Mouse (Mus musculus) kidney, postnatal 36 days (tissue): ENCODE data around the gene Pbp2.
A peak's percentile ranks its signal among the peaks of the same experiment; 100 is the strongest.

Experiments used
- DNase-seq, 2 experiments: peaks; one replicate each; pipeline ENCODE4 v3.0.0; 2021 to 2022; ENCODE audit warnings: mixed read lengths in 2 of 2

The Pbp2 gene

DNA sequence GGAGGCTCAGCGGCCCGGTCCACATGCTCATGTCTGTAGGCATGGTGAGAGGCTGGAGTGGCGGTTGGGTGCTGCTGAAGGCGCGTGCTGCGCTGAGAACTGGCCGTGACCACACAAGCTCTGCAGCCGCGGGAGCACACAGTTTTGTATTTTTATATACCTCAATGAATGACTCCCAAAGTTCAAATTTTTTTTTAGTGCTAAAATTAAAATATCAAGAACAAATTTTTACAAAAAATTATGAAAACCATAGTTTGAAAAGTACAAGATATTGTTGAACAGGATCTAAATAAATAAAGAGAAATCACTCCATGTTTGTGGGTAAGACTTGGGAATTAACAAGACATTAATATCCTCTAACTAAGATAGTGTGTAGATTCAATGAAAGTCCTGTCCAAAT is at the start of gene Pbp2:
Gene Pbp2 (minus strand): TSS at position 101 of the 400 bp plus-strand sequence.
- no peak for DNase-seq

DNA sequence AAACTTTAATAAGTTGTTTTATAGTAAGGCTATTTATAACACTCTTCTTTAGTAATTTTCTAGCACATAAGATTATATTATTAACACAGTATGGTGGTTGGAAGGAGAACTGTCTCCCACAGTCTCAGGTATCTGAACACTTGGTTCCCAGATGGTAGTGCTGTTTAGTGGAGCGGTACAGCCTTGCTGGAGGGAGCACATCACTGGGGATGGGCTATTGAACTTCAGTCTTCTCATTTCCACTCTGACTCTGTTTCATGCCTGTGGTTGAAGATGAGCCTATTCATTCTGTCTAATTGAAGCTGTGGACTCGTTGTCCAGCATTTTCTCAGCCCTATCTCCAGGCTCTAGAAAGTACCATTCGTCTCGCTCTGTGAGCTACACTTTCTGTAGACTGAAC is 44.7 kb upstream of the Pbp2 start:
- DNase-seq, result no peak

- no peak for DNase-seq
Observed at GRCm38 (mm10) chr6:135352537-135352936, 42.3 kb upstream of the Pbp2 start.

- DNase-seq, result peak; percentile 77 to 87
Observed at GRCm38 (mm10) chr6:135351638-135352302, 41.6 kb upstream of the Pbp2 start.

GRCm38 (mm10) chr6:135341076-135341378 is 30.8 kb upstream of the Pbp2 start:
- DNase-seq, result peak; percentile 34 to 38

DNA sequence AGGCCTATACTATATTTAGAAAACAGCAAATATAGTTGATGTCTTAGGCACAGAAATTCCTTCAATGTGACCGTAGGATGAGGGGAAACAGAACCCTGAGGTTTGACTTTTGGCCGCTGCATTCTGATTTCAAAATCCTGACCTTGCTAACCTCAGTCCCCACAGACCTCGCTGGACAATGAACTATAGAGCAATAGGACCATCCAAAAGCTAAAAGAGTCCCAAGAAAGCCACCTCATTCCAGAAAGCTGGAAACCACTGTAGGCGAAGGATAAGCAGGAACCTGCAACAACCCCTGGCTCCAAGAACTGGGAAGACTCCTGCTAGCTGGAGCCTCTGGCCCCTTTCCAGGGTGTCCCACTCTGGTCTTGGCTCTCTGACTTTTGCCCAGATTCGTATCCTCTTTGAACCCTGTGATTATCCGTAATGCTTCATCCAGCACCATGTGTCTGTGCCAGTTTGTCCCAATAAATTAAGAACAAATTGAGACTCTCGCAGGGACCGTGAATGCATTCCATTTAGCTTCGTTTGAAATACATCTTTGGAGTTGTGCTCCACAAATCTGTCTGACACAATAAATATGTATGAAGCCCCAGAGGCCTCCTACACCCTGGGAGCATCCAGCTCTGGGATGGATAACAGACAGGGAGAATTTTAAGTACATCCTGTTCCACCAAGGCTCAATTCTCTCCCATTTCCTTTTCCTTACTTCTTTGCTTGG is 30.3 kb upstream of the Pbp2 start:
- DNase-seq, result peak; percentile 38 to 56

GRCm38 (mm10) chr6:135336376-135336775 is 26.2 kb upstream of the Pbp2 start:
- no peak for DNase-seq

DNA sequence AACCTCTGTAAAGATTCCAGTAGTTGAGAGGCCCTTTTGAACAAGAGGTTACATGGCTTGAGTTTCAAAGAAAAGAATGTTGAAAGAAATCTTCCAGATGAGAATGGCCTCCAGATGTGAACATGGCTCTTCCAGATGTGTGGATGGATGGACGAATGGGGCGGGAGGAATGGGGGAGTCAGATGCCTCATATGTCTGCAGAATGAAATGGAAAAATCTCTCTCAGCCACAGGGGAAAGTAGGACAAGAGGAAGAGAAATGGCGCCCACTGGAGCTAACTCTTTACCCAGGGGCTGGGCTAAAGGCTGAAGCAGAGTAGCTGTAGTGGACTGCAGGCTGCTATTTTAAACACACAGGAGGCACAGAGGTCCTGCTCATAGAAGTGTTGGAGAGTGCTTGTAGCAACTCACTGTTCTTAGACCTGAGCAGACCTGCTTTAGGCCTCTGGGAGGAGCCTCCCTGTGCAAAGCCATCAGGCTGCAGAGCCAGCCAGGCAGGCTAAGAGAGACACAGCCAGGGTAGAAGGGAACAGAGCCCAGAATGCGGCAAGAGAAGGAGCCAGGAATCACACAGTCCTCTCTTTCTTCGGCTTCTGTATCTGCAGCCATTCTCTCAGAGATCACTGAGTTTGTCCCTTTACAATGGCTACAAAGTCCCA is 23.9 kb upstream of the Pbp2 start:
- peak; percentile 16 to 23 for DNase-seq

- peak; percentile 41 to 43 for DNase-seq
Observed at GRCm38 (mm10) chr6:135332737-135333281, 22.6 kb upstream of the Pbp2 start.

- DNase-seq, result no peak
Observed at GRCm38 (mm10) chr6:135331916-135332315, 21.7 kb upstream of the Pbp2 start.

GRCm38 (mm10) chr6:135326847-135327246 is 16.6 kb upstream of the Pbp2 start:
- DNase-seq, result no peak

- DNase-seq, result no peak
Observed at GRCm38 (mm10) chr6:135324686-135325300, 14.6 kb upstream of the Pbp2 start.

DNA sequence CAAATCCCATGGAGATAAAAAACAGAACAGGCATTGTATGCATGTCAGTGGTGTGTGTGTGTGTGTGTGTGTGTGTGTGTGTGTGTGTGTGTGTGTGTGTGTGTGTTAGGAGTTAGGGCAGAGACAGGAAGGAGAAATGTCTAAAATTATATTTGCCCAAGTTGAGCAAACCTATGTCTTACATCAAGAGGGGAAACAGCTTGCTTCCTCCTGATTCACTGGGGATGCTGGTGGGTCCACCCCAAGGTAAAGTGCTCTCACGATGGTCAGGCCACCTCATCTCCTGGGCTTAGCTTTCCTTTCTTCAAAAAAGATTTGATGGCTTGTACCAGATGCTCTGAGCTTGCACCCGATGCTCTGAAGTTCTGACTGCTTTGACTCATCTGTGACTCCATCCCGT is 13.9 kb upstream of the Pbp2 start:
- DNase-seq, result no peak

DNA sequence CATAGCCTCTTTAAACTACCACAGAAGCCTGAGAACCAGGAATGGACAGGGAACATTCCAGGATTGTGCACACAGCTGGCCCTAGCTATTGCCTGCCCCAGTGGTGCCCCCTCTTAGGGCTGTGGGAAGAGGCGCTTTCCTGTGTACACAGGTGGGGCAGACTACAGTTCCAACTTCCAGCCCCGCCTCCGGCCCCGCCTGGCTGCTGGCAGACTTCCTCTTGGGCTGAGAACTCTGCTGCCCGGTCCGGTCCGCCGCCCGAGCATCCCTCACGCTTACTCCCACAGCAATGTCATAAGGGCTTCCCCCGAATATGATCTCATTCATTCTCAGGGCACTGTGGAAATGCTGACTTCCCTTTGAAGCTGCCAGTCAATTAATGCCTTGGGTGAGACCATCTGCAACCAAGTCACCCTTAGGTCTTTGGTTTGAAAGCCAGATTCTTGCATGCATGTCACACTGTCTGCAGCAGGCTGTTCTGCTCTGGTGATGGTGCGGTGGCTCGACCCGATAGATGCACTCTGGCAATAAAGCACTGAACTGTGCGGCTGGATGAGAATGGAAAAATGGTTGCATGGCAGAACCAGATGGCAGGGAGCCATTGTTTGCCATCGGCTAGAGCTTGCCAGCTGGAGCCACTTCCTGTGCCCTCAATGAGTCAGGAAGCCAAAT is 13.2 kb upstream of the Pbp2 start:
- DNase-seq, result peak; percentile 72 to 78

DNA sequence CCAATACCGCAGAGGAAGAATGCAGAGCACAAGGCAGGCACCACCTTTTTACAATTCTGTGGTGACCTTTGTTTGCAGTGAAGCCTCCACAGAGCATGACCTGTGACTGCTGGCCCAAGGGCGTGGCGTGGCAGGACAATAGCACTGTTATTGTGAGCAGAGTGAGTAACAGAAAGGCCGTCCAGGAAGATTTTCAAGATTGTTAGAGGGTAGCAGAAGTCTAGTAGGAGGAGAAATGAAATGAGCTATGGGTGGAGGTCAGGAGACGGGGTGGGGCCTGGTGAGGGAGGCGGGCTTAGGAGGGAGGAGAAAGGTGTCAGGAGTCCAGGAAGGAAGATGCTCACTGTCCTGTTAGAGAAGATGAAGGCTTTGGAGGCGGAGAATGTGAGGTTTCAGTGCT is 12.5 kb upstream of the Pbp2 start:
- DNase-seq, result peak; percentile 37 to 55

DNA sequence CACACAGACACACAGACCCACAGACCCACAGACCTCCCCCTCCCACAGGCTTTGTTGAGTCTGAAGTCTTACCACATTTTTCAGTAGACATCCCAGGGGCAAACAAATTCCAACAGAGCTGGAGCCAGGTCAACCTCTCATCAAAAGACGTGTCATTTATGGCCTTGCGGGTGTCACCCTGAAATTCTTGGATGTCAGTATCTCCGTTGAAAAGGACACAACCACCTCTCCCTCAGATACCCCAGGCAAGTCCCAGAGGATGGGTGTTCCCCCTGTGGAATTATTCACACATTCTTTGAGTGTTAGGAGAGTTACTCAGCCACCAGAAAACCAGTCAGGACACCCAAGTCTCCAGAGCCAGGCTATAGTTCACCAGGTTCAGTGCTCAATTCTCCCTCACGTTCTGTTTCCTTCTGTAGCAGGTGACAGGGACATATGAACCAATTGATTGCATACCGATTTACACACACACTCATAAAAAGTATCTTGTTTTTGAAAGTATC is 9.3 kb upstream of the Pbp2 start:
- DNase-seq, result no peak

DNA sequence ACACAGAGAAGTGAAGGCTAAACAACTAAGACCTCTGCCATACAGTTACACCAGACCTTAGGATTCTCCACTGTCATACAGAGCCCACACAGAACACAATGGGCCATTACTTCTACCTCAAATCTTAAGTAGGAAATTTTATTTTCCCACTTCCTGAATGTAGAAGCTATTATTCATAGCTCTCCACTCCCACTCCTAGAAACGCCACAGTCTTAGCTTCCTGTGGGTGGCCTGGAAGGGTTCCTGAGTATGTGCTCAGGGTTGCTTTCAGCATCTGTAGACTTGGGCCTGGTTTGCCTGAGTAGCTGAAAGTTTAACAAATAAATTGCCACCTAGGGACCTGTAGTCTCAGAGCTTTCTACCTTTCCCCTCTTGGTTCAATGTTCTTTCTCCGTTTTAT is 5.9 kb upstream of the Pbp2 start:
- DNase-seq, result no peak

GRCm38 (mm10) chr6:135313981-135314380 is 3.8 kb upstream of the Pbp2 start:
- DNase-seq, result no peak

DNA sequence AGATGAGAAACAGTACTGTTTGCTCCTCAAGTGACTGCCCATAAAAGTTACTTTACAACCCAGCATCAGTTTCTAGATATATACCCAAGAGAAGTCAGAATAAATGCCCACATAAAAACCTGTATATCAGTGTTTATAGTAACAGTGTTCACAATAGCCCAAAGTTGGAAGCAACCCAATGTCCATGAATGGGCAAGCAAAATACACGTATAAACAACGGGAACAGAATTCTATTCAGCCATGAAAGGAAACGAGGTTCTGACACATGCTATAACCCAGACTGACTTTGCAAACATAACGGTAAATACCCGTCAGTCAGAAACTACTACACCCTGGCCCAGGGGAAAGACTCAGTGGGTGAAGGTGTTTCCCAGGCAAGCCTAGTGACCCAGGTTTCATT is 1.8 kb upstream of the Pbp2 start:
- DNase-seq, result no peak

GRCm38 (mm10) chr6:135304576-135305260 is 5.5 kb downstream of the Pbp2 start:
- no peak for DNase-seq

DNA sequence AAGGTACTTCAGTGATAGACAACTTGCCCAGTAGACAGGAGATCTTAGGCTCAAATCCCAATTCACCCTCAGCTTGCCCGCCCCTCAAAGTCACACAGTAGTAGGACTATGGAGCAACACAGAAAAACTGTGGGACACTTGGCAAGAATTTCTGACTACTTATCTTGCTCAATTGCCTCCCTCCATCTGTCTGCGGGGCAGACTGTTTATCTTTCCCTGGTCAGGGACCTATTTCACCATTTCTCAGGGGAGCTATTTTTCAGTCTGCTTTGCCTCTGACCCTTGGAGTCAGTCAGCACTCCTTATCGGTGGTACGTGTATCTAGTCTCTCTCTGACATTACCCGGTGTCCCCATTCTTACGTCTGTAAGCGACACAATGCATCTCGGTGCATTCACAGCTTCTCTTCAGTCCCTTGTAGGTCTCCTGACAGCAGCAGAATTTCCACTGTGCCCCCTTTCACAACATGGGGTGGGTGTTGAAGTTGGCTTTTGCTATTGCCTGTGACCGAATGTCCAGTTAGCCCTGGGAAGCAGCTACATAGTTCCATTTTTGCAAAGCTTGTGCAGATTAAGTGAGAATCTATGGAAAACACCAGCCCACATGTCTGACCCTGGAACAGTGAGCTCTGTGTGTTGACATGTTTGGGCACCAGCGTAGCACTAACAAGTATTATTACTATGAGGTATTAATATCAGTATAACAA is 7.6 kb downstream of the Pbp2 start:
- DNase-seq, result no peak
